Mouse (Mus musculus): ENCODE measurements around the gene Nudt2.

Gene Nudt2

DNA sequence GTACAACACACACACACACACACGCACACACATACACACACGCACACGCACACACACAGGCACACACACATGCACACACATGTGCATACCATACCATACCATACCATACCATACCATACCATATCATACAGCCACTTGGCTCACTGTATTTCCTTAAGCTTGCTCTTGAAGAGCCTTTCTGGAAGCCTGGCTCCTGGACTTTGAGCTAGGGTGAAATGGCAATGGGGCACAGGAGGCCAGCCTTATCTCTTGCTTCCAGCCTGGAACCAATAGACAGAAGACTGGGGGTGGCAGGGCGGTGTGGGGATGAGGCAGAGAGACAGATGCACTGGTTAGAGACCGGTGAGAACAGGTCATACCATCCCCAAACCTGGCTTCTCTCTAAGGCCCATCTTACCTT, 54.2 kb downstream of the Nudt2 start:
- in situ Hi-C loops (cut with MboI, MseI) = no loop called here

- in situ Hi-C loops (cut with MboI, MseI) = no loop called here
Measured at GRCm38 (mm10) chr4:41520641-41521040, 55.7 kb downstream of the Nudt2 start.

DNA sequence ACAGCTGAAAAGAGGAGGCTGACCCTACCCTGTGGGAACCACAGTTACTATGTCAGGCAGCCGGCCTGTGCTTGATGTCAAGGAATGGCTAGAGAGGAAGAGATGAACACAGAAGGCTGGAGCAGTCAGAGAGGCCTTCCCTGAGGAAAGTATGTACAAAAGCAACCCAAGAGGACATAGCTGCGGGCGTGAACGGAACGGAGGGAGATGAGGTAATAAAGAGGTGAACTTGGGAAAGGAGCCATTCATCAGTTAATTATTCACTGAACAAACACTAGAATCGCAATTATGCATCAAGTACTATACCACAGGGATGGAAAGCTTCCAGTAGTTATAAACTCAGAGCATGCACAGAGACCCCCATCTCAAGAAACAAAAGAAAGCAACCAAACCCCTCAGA, 57.2 kb downstream of the Nudt2 start:
- in situ Hi-C loops (cut with MboI, MseI) = no loop called here

DNA sequence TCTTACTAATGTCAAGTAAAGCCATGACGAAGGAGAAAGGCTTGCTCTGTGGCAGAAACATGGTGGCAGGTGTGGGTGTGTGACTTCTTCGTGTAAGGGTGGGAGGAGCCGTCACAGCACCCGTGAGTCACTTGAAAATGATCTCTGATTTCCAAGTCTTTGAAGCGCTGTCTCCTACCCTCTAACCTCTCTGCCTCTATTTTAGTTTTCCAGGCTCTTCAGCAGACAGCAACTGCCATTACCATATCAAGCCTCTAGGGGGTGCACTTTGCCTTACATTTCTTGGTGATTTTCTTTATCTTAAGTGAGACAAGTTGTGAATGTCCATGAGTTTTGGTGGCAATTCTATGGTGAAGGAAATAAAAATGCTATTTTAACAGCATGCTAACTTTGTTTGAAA, 57.8 kb downstream of the Nudt2 start:
- in situ Hi-C loops (cut with MboI, MseI) = no loop called here

DNA sequence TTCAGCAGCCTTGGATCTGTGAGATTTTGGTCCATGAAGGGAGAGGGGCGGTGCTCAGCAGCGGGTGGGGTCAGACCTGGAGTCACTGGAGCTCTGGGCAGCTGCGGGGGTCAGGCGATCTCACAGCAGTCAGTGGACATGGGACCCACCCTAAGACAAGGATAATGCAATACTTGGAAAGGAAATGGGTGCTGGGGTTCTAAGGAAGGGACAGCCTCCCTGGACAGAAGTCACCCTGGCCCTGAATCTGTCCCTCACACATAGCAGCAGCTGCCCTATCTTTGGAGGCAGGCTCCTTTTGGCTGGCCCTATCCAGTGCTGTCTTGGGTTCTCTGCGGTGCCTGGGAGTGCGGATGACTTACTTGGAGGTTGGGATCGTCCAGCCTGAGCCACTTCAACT, 58.9 kb downstream of the Nudt2 start:
- in situ Hi-C loops (cut with MboI, MseI) = no loop called here

- in situ Hi-C loops (cut with MboI, MseI) = loop anchor here (5.0 kb wide), 1 partner anchor 87 kb away; no protein-coding TSS in a partner anchor
Measured at GRCm38 (mm10) chr4:41524829-41525228, 59.9 kb downstream of the Nudt2 start.

DNA sequence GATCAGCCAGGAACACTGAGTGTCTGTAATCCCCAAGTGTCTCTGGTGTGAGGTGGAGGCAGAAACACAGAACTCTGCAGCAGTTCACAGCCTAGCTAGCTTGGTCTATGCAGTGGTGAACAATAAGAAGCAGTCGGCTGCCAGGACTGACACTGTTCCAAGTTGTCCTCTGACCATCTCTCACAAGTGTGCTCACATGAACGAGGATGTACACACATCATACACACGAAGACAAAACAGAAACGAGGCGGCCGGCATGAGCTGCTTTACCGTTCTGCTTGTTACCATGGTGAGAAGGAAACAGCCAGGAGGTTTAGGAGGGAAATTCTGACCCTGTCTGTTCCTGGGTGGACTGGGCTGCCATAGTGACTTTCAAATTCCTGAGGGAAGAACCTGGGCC, 61.6 kb downstream of the Nudt2 start:
- in situ Hi-C loops (cut with MboI, MseI) = loop anchor here (5.0 kb wide), 1 partner anchor 86 kb away; no protein-coding TSS in a partner anchor

DNA sequence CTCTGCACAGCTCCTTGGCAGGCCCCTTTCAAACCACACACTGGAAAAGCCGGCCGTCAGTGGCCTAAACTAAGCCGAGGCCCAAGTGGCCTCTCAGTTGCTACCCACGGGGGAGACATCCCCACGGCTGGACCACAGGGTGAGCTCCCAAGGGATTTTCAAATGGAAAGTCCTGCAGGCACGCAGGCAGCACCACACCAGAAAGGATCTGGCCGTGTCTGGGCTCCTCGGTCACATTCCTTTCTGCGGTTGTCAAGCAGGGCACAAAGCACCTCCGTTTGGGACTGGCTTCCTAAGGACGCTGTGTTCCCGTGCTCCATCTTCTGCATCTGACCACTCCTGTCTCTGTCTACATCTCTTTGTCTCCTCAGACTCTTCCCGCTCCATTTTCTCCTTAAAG, 62.1 kb downstream of the Nudt2 start:
- in situ Hi-C loops (cut with MboI, MseI) = loop anchor here (5.0 kb wide), 1 partner anchor 85 kb away; no protein-coding TSS in a partner anchor

DNA sequence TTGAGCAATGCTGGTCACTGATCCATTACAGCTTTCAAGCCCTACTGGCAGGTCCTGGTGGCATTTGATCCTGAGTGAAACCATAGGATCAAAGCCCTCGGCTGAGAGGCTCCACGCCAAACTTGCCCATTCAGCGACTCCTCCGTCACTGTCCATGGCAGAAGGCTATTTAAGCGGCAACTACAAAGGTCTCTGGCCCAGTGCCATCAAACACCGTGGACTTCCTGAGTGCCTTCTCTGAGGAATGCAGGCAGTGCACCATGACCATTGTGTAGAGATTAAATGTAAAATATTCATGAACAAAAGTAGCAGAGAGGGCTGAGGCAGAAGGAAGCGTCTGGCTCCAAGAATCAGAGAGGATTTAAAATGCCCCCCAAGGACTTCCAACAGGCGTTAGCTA, 63.0 kb downstream of the Nudt2 start:
- in situ Hi-C loops (cut with MboI, MseI) = loop anchor here (5.0 kb wide), 1 partner anchor 84 kb away; no protein-coding TSS in a partner anchor

Measured in T-helper 1 cell (primary cell).